Mouse (Mus musculus) liver, embryonic 11.5 days (tissue): ENCODE data around the gene Wnt11. TPM values are rescaled to one million over a fixed set of nuclear protein-coding genes. Genes with fewer than 3 reads are reported as not detected.

Source experiments
- ATAC-seq: fragments of 200-750 bp; cut with Nextera tagmentation; replicated peaks from 2 replicates; pipeline ENCODE4 v1.8.0; 2017; ENCODE audit warnings: moderate number of reproducible peaks, mild to moderate bottlenecking, moderate TSS enrichment, moderate library complexity; ENCODE audit not compliant: low FRiP score
- DNase-seq: peaks from one replicate; pipeline ENCODE4 v3.0.0-alpha.2; 2017; ENCODE audit warnings: low spot score
- H3K27ac ChIP-seq: fragments of 300-500 bp; sonication (generic); 2 replicates; pipeline ENCODE4 v1.5.1; 2014; ENCODE audit warnings: mild to moderate bottlenecking, low read depth, low read length, control low read depth
- H3K27me3 ChIP-seq: fragments of 300-500 bp; sonication (generic); replicated peaks from 2 replicates; pipeline ENCODE4 v1.6.1; 2014; ENCODE audit warnings: low read length, mixed read lengths; ENCODE audit not compliant: control insufficient read depth, insufficient read depth
- H3K36me3 ChIP-seq: fragments of 300-500 bp; sonication (generic); 2 replicates; pipeline ENCODE4 v1.6.1; 2014; ENCODE audit warnings: mild to moderate bottlenecking, low read length, moderate library complexity, mixed read lengths; ENCODE audit not compliant: control insufficient read depth, insufficient read depth
- H3K4me1 ChIP-seq: fragments of 300-500 bp; sonication (generic); replicated peaks from 2 replicates; pipeline ENCODE4 v1.6.1; 2014; ENCODE audit warnings: low read length, mixed read lengths; ENCODE audit not compliant: control insufficient read depth, insufficient read depth
- H3K4me2 ChIP-seq: fragments of 300-500 bp; sonication (generic); 2 replicates; pipeline ENCODE4 v1.6.1; 2014; ENCODE audit warnings: mild to moderate bottlenecking, control low read depth, moderate library complexity
- H3K4me3 ChIP-seq: fragments of 300-500 bp; sonication (generic); 2 replicates; pipeline ENCODE4 v1.5.1; 2014; ENCODE audit warnings: low read depth, low read length, control low read depth
- H3K9ac ChIP-seq: fragments of 300-500 bp; sonication (generic); 2 replicates; pipeline ENCODE4 v1.6.1; 2014; ENCODE audit warnings: low read depth, low read length, control low read depth
- H3K9me3 ChIP-seq: fragments of 300-500 bp; sonication (generic); 2 replicates; pipeline ENCODE4 v1.6.1; 2016; ENCODE audit warnings: low read length, inconsistent platforms, mixed read lengths; ENCODE audit not compliant: control insufficient read depth
- WGBS: fragments of 180-500 bp; shearing (Covaris S2); extraction: QIAGEN DNeasy Blood & Tissue Kit; methylation state at CpG from one replicate; pipeline ENCODE4 v1.1.7; 2014; 5-methylcytosine and 5-hydroxymethylcytosine counted together
- polyA plus RNA-seq: library from polyadenylated mRNA; unstranded; fragments of >200 nt; fragmentation: Nextera tagmentation; extraction: Ambion mirVana; gene quantifications from 2 replicates; pipeline ENCODE4 v1.2.1, GENCODE M21; 2014

Gene Wnt11
- polyA plus RNA-seq, 1 experiment from 2014 or later, result 8.0 TPM

DNA sequence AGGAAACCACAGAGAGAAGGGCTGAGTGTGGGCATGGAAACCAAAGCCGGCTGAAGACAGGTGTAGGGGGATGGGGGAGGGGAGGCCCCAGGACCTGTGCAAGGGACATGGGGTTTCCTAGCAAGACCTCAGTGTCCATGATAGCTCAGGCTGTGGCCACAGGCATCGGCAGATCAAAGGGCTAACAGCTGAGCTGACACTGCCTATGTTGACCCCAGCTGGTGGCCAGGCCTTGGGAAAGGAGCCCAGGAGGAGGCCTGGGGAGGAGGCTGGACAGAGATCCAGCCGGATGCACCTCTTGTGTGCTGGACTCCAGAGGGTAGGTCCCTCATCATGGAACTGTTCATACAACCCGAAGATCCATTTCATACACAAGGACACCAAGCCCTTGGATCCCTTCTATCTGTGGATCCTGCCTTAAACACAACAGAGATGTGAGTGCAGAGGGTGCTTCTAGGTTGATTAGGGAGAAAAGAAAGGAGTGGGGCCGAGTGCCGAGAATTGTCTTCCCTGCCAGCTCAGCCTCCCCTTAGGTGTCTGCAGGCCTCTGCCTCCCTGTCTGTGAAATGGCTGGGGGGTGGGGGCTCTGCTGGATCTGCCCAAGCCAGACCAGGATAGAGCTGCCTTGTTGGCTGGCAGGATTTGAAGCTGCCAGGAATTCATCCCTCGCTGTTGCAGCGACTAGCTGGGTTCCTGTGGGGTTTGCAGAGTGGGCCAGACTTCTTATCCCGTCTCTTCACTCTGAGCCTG is 29.2 kb downstream of the Wnt11 start:
- Histone ChIP-seq H3K9ac (no peak overlapping the region), H3K27ac (no peak overlapping the region), H3K36me3 (no peaks in the 10 kb centered on the region), H3K4me3 (no peak overlapping the region), H3K4me2 (no peak overlapping the region), H3K4me1 (peaks cover 14% of the 10 kb centered on the region), H3K27me3 (peaks cover 3% of the 10 kb centered on the region; the same call in 1 of the 2 replicates), H3K9me3 (no peaks in the 10 kb centered on the region)
- no peak for DNase-seq
- ATAC-seq, result no peak
- 58% methylated on average over 9 of the region's 9 CpGs for WGBS

DNA sequence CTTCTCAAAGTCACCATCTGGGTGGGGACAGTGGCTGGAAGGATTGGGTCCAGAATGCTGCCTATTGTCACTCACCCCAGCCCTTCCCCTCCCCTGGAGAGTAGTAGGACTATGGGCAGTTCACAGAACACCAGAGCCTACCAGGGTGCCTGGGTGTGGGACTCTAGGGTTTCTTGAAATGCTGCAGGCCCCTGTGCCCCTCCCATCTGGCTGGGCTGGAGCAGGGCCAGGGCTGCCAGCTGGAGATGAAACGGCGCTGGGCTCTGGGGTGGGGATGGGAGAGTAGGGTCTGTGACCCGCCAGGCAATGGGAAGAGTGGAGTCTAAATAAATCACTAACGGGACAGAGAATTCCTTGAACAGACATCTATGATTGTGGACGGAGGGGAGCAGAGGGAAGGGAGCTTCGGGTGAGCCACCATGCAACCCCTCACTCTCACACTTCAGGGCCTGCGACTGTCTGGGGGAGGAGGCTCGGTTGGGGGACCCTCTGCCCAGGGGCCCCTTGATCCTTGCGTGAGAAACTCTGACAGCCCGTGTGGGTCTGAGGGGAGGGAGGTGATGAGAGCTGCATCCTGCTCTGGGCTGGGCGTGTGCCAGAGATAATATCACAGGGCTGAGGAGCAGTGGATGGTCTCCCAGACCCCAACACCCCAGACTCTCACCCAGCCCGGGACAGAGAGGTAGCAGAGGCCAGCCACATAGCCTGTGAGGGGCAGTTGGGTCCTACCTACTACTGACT is 32.3 kb downstream of the Wnt11 start:
- WGBS, result 22% methylated on average over 12 of the region's 12 CpGs
- Histone ChIP-seq H3K4me2 (no peak overlapping the region), H3K4me3 (no peak overlapping the region), H3K36me3 (no peaks in the 10 kb centered on the region), H3K4me1 (peaks cover 14% of the 10 kb centered on the region), H3K27me3 (peaks cover under 1% of the 10 kb centered on the region; the same call in 1 of the 2 replicates), H3K9ac (no peak overlapping the region), H3K27ac (no peak overlapping the region), H3K9me3 (no peaks in the 10 kb centered on the region)
- ATAC-seq, result no peak
- no peak for DNase-seq

- Histone ChIP-seq H3K27ac (no peak overlapping the region), H3K9ac (no peak overlapping the region), H3K9me3 (no peaks in the 10 kb centered on the region), H3K4me2 (no peak overlapping the region), H3K36me3 (no peaks in the 10 kb centered on the region), H3K27me3 (no peaks in the 10 kb centered on the region), H3K4me1 (peaks cover 14% of the 10 kb centered on the region), H3K4me3 (no peak overlapping the region)
- DNase-seq (no peak), ATAC-seq (no peak)
- WGBS, result 68% methylated on average over 2 of the region's 2 CpGs
Observed at GRCm38 (mm10) chr7:98867794-98868150, 32.9 kb downstream of the Wnt11 start.

DNA sequence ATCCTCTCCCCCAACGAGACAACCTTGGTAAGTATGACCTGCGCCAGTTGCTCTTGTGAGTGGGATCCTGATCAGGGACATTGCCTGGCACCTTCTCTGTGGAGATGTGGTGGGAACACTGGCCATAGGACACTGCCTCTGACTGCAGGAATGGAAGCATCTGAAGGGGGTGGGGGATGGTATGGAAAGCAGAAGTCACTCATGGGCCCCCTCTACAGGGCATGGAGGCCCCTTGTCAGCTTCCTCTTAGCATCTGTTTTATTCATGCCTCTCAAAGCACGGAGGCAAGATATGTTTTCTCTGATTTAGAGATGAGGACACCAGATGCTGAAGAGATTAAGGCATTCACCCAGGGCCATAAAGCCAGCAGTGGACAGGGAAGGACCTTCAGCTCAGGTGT is 34.2 kb downstream of the Wnt11 start:
- no peak overlapping the region for H3K4me3 ChIP-seq
- H3K36me3 ChIP-seq, result no peaks in the 10 kb centered on the region
- no peaks in the 10 kb centered on the region for H3K27me3 ChIP-seq
- H3K9me3 ChIP-seq, result no peaks in the 10 kb centered on the region
- no peak overlapping the region for H3K4me2 ChIP-seq
- DNase-seq, result no peak
- peaks cover 14% of the 10 kb centered on the region for H3K4me1 ChIP-seq
- H3K9ac ChIP-seq, result no peak overlapping the region
- ATAC-seq, result no peak
- no peak overlapping the region for H3K27ac ChIP-seq
- 48% methylated on average over 3 of the region's 3 CpGs for WGBS

DNA sequence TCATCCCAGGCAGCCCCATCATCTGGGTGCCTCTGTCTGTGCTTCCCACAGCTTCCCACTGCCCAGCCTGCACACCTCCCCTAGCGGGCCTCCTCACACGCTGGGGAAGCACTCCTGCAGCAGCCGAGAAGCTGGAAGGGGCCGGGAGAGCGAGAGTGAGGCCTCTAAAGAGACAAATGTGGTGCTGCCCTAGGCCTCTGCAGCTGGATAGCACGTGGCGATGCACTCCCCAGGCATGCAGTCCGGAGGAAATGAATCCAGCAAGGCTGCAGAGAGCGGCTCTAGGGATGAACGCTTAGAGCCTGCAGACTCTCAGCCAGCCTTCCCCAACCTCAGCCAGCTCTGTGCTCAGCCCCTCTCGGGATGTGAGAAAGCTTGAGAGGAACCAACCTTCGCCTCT is 35.9 kb downstream of the Wnt11 start:
- no peak for DNase-seq
- Histone ChIP-seq H3K4me2 (no peak overlapping the region), H3K27me3 (no peaks in the 10 kb centered on the region), H3K4me3 (no peak overlapping the region), H3K4me1 (peaks cover 14% of the 10 kb centered on the region), H3K36me3 (no peaks in the 10 kb centered on the region), H3K9ac (no peak overlapping the region), H3K9me3 (no peaks in the 10 kb centered on the region), H3K27ac (no peak overlapping the region)
- 29% methylated on average over 12 of the region's 12 CpGs for WGBS
- no peak for ATAC-seq

- ATAC-seq, result no peak
- no peaks in the 10 kb centered on the region for H3K36me3 ChIP-seq
- no peaks in the 10 kb centered on the region for H3K9me3 ChIP-seq
- H3K4me3 ChIP-seq, result no peak overlapping the region
- no peak overlapping the region for H3K4me2 ChIP-seq
- no peak for DNase-seq
- no peak overlapping the region for H3K9ac ChIP-seq
- WGBS, result 57% methylated on average over 12 of the region's 12 CpGs
- H3K27me3 ChIP-seq, result no peaks in the 10 kb centered on the region
- H3K27ac ChIP-seq, result no peak overlapping the region
- H3K4me1 ChIP-seq, result peaks cover 14% of the 10 kb centered on the region
Observed at GRCm38 (mm10) chr7:98871882-98872281, 37.0 kb downstream of the Wnt11 start.

DNA sequence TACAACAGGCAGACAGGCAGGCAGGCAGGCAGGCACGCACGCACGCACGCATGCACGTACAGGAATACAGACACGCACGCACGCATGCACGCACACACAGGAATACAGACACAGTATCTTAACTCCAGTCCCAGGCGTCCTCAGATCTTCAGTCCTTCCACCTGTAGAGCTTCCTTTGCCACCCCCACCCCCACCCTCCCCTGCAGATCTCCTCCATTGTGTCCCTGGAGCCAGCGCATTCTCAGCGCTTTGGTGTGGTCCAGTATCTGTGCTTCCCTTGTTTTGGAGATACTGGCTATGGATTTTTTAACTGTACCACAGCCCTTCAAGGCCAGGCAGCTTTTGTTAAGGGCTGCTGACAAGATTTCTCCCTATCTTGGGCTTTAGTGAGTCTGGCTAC is 38.4 kb downstream of the Wnt11 start:
- no peak for DNase-seq
- ATAC-seq, result no peak
- no peaks in the 10 kb centered on the region for H3K27me3 ChIP-seq
- no peak overlapping the region for H3K4me2 ChIP-seq
- 84% methylated on average over 12 of the region's 12 CpGs for WGBS
- H3K9me3 ChIP-seq, result no peaks in the 10 kb centered on the region
- H3K4me1 ChIP-seq, result peaks cover 4% of the 10 kb centered on the region; the same call in 1 of the 2 replicates
- no peak overlapping the region for H3K4me3 ChIP-seq
- H3K36me3 ChIP-seq, result no peaks in the 10 kb centered on the region
- no peak overlapping the region for H3K27ac ChIP-seq
- no peak overlapping the region for H3K9ac ChIP-seq

- Histone ChIP-seq H3K27me3 (no peaks in the 10 kb centered on the region), H3K4me2 (no peak overlapping the region), H3K27ac (no peak overlapping the region), H3K36me3 (no peaks in the 10 kb centered on the region), H3K9me3 (no peaks in the 10 kb centered on the region), H3K4me1 (no peaks in the 10 kb centered on the region), H3K4me3 (no peak overlapping the region), H3K9ac (no peak overlapping the region)
- DNase-seq (no peak), ATAC-seq (no peak)
- 57% methylated on average over 6 of the region's 6 CpGs for WGBS
Observed at GRCm38 (mm10) chr7:98874411-98874951, 39.6 kb downstream of the Wnt11 start.
